Mouse (Mus musculus) midbrain, embryonic 14.5 days (tissue): Measurements from ENCODE around the gene Fam114a1. TPM values are rescaled to one million over a fixed set of nuclear protein-coding genes. Genes with fewer than 3 reads are reported as not detected.

Source experiments
- ATAC-seq: fragments of 200-750 bp; cut with Nextera tagmentation; 2 replicates; pipeline ENCODE4 v1.8.0; 2017; ENCODE audit warnings: moderate number of reproducible peaks, moderate library complexity; ENCODE audit not compliant: low FRiP score, low TSS enrichment
- DNase-seq: peaks from one replicate; pipeline ENCODE4 v3.0.0-alpha.2; 2015
- H3K27ac ChIP-seq: fragments of 300-500 bp; sonication (generic); replicated peaks from 2 replicates; pipeline ENCODE4 v1.5.1; 2014; ENCODE audit warnings: mild to moderate bottlenecking, low read depth, low read length, moderate library complexity
- H3K27me3 ChIP-seq: fragments of 300-500 bp; sonication (generic); 2 replicates; pipeline ENCODE4 v1.6.1; 2014; ENCODE audit warnings: low read length, control low read depth, mixed read lengths; ENCODE audit not compliant: control insufficient read depth, insufficient read depth
- H3K36me3 ChIP-seq: fragments of 300-500 bp; sonication (generic); 2 replicates; pipeline ENCODE4 v1.6.1; 2014; ENCODE audit warnings: low read length, control low read depth; ENCODE audit not compliant: control insufficient read depth, insufficient read depth
- H3K4me1 ChIP-seq: fragments of 300-500 bp; sonication (generic); 2 replicates; pipeline ENCODE4 v1.6.1; 2014; ENCODE audit warnings: mild to moderate bottlenecking, antibody characterized with exemption, low read length, control low read depth; ENCODE audit not compliant: control insufficient read depth, insufficient read depth
- H3K4me2 ChIP-seq: fragments of 300-500 bp; sonication (generic); 2 replicates; pipeline ENCODE4 v1.6.1; 2014; ENCODE audit warnings: mild to moderate bottlenecking, low read length, moderate library complexity
- H3K4me3 ChIP-seq: fragments of 300-500 bp; sonication (generic); replicated peaks from 2 replicates; pipeline ENCODE4 v1.5.1; 2014; ENCODE audit warnings: low read depth, low read length
- H3K9ac ChIP-seq: fragments of 300-500 bp; sonication (generic); replicated peaks from 2 replicates; pipeline ENCODE4 v1.6.1; 2014; ENCODE audit warnings: mild to moderate bottlenecking, low read length, moderate library complexity
- H3K9me3 ChIP-seq: fragments of 300-500 bp; sonication (generic); 2 replicates; pipeline ENCODE4 v1.6.1; 2016; ENCODE audit warnings: low read length, control low read depth, mixed read lengths; ENCODE audit not compliant: control insufficient read depth
- WGBS: fragments of 180-500 bp; shearing (Covaris S2); extraction: QIAGEN DNeasy Blood & Tissue Kit; methylation state at CpG from one replicate; pipeline ENCODE4 v1.1.7; 2014; 5-methylcytosine and 5-hydroxymethylcytosine counted together
- polyA plus RNA-seq: library from polyadenylated mRNA; unstranded; fragments of >200 nt; fragmentation: Nextera tagmentation; extraction: Ambion mirVana; gene quantifications from 2 replicates; pipeline ENCODE4 v1.2.1, GENCODE M21; 2014

Gene Fam114a1
- polyA plus RNA-seq, 1 experiment from 2014 or later = 6.2 TPM

- no peaks in the 10 kb centered on the region for H3K27me3 ChIP-seq
- no peak overlapping the region for H3K9ac ChIP-seq
- no peaks in the 10 kb centered on the region for H3K4me1 ChIP-seq
- WGBS = 92% methylated on average over 6 of the region's 6 CpGs
- H3K36me3 ChIP-seq = no peaks in the 10 kb centered on the region
- DNase-seq = no peak
- no peaks in the 10 kb centered on the region for H3K9me3 ChIP-seq
- no peak for ATAC-seq
- no peak overlapping the region for H3K4me2 ChIP-seq
- H3K27ac ChIP-seq = no peak overlapping the region
- no peak overlapping the region for H3K4me3 ChIP-seq
These were observed 87.7 kb downstream of the Fam114a1 start for GRCm38 (mm10) chr5:65057596-65057995.

GRCm38 (mm10) chr5:65059806-65060205, 89.9 kb downstream of the Fam114a1 start:
- 68% methylated on average over 2 of the region's 2 CpGs for WGBS
- H3K27ac ChIP-seq = no peak overlapping the region
- H3K9me3 ChIP-seq = no peaks in the 10 kb centered on the region
- H3K27me3 ChIP-seq = no peaks in the 10 kb centered on the region
- H3K4me1 ChIP-seq = no peaks in the 10 kb centered on the region
- no peaks in the 10 kb centered on the region for H3K36me3 ChIP-seq
- no peak overlapping the region for H3K9ac ChIP-seq
- ATAC-seq = no peak
- no peak overlapping the region for H3K4me3 ChIP-seq
- H3K4me2 ChIP-seq = no peak overlapping the region
- DNase-seq = no peak

DNA sequence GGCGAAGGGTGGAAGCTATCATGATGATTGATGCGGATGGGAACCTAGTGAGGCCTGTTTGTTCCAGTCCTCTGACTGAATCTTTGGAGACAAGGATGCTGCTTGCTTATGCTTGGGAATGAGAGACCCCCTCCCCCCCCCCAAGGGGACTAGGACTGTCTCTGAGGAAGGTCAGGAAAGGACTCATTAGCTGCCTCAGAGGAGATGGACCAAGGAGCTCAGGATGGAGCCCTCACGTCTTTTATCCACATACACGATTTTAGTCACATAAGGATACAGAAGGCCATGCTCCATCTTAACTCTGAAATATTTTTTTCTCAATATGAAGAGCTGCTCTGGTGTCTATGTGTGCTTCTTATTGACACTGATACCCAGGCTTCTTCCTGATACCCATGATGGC, 92.4 kb downstream of the Fam114a1 start:
- Histone ChIP-seq H3K27me3 (no peaks in the 10 kb centered on the region), H3K4me2 (no peak overlapping the region), H3K9me3 (no peaks in the 10 kb centered on the region), H3K4me1 (no peaks in the 10 kb centered on the region), H3K36me3 (no peaks in the 10 kb centered on the region), H3K9ac (no peak overlapping the region), H3K27ac (no peak overlapping the region), H3K4me3 (no peak overlapping the region)
- 92% methylated on average over 4 of the region's 4 CpGs for WGBS
- ATAC-seq (no peak), DNase-seq (no peak)

GRCm38 (mm10) chr5:65063266-65063665, 93.4 kb downstream of the Fam114a1 start:
- no peak overlapping the region for H3K4me3 ChIP-seq
- WGBS = 60% methylated on average over 2 of the region's 2 CpGs
- no peaks in the 10 kb centered on the region for H3K9me3 ChIP-seq
- H3K4me2 ChIP-seq = no peak overlapping the region
- H3K4me1 ChIP-seq = no peaks in the 10 kb centered on the region
- no peak overlapping the region for H3K27ac ChIP-seq
- DNase-seq (no peak), ATAC-seq (no peak)
- H3K9ac ChIP-seq = no peak overlapping the region
- no peaks in the 10 kb centered on the region for H3K27me3 ChIP-seq
- no peaks in the 10 kb centered on the region for H3K36me3 ChIP-seq

GRCm38 (mm10) chr5:65068166-65068565, 98.3 kb downstream of the Fam114a1 start:
- H3K4me1 ChIP-seq = no peaks in the 10 kb centered on the region
- ATAC-seq = no peak
- no peak for DNase-seq
- H3K4me2 ChIP-seq = no peak overlapping the region
- H3K27ac ChIP-seq = no peak overlapping the region
- no peak overlapping the region for H3K4me3 ChIP-seq
- H3K9me3 ChIP-seq = no peaks in the 10 kb centered on the region
- H3K36me3 ChIP-seq = no peaks in the 10 kb centered on the region
- H3K27me3 ChIP-seq = no peaks in the 10 kb centered on the region
- H3K9ac ChIP-seq = no peak overlapping the region
- WGBS = 92% methylated on average over 6 of the region's 6 CpGs

DNA sequence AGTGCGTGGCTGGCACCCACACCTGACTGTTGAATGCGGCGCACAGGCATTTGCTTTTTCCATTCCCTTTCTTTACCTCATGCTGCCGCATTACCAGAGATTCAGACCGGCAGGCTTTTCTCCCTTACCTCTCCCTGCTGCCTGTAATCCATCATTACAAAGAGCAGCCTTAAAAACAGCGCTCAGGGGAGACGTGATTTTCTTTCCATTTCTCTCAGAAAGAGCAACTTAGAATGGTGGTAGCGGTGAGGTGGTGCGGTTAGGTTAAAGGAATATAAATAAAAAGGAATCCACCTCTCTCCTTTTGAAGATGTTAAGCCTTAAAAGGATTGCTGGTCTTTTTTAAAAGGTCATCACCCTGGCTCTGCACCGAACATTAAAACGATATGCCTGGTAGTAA, 100.0 kb downstream of the Fam114a1 start:
- no peak for ATAC-seq
- Histone ChIP-seq H3K4me3 (no peak overlapping the region), H3K36me3 (no peaks in the 10 kb centered on the region), H3K27ac (peak overlapping the region; percentile 70; the same call in 1 of the 2 replicates), H3K4me2 (no peak overlapping the region), H3K9ac (no peak overlapping the region), H3K27me3 (no peaks in the 10 kb centered on the region), H3K4me1 (no peaks in the 10 kb centered on the region), H3K9me3 (no peaks in the 10 kb centered on the region)
- DNase-seq = peak; percentile 44
- 53% methylated on average over 11 of the region's 11 CpGs for WGBS

DNA sequence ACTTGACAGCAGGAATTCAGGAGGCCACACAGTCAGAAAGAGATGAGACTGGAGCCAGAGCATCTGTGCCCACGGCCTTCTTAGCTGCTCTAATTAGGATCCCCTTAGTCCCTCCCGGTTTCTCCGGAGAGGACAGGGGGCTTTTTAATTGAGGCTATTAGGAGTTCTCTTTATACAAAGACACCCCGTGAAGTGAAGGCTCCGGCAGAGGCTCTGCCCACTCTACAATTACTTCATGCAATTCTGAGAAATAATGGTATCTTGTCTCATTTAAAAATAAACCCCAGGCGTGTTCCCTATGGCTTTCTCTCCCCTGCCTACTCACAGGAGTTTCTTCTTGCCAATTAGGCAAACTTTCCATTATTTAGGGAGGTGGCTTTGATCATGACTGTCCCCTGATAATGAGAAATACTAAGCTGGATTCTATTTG, 101.8 kb downstream of the Fam114a1 start:
- WGBS = 8% methylated on average over 6 of the region's 6 CpGs
- Histone ChIP-seq H3K27ac (no peak overlapping the region; the same call in 1 of the 2 replicates), H3K4me3 (no peak overlapping the region), H3K36me3 (no peaks in the 10 kb centered on the region), H3K27me3 (no peaks in the 10 kb centered on the region), H3K4me1 (no peaks in the 10 kb centered on the region), H3K4me2 (no peak overlapping the region), H3K9me3 (no peaks in the 10 kb centered on the region), H3K9ac (no peak overlapping the region)
- ATAC-seq = peak; percentile 70; the same call in 1 of the 2 replicates
- peak; percentile 62 for DNase-seq

GRCm38 (mm10) chr5:65073247-65073646, 103.4 kb downstream of the Fam114a1 start:
- Histone ChIP-seq H3K9ac (no peak overlapping the region), H3K4me3 (no peak overlapping the region), H3K4me1 (no peaks in the 10 kb centered on the region), H3K36me3 (no peaks in the 10 kb centered on the region), H3K9me3 (no peaks in the 10 kb centered on the region), H3K27me3 (no peaks in the 10 kb centered on the region), H3K27ac (no peak overlapping the region), H3K4me2 (no peak overlapping the region)
- 76% methylated on average over 4 of the region's 4 CpGs for WGBS
- DNase-seq (no peak), ATAC-seq (no peak)

GRCm38 (mm10) chr5:65074693-65075092, 104.8 kb downstream of the Fam114a1 start:
- ATAC-seq = no peak
- WGBS = 67% methylated on average over 7 of the region's 7 CpGs
- no peak for DNase-seq

More at GRCm38 (mm10) chr5:65074693-65075092, 104.8 kb downstream of the Fam114a1 start:
- H3K9ac ChIP-seq = no peak overlapping the region
- H3K9me3 ChIP-seq = no peaks in the 10 kb centered on the region
- H3K4me3 ChIP-seq = no peak overlapping the region
- H3K4me1 ChIP-seq = no peaks in the 10 kb centered on the region
- H3K36me3 ChIP-seq = no peaks in the 10 kb centered on the region
- H3K27ac ChIP-seq = no peak overlapping the region
- H3K27me3 ChIP-seq = no peaks in the 10 kb centered on the region
- H3K4me2 ChIP-seq = no peak overlapping the region
